Mouse (Mus musculus) intestine, embryonic 16.5 days (tissue): ENCODE measurements around the gene Abca5. TPM values are rescaled to one million over a fixed set of nuclear protein-coding genes. Genes with fewer than 3 reads are reported as not detected.

ENCODE experiments used
- ATAC-seq: fragments of 200-750 bp; cut with Nextera tagmentation; 2 replicates; pipeline ENCODE4 v1.8.0; 2017; ENCODE audit warnings: moderate TSS enrichment, moderate library complexity
- H3K27ac ChIP-seq: fragments of 300-500 bp; sonication (generic); 2 replicates; pipeline ENCODE4 v1.5.1; 2014; ENCODE audit warnings: mild to moderate bottlenecking, low read length
- H3K27me3 ChIP-seq: fragments of 300-500 bp; sonication (generic); replicated peaks from 2 replicates; pipeline ENCODE4 v1.6.1; 2014; ENCODE audit warnings: low read length, control low read depth, mixed read lengths; ENCODE audit not compliant: control insufficient read depth, insufficient read depth
- H3K36me3 ChIP-seq: fragments of 300-500 bp; sonication (generic); 2 replicates; pipeline ENCODE4 v1.6.1; 2014; ENCODE audit warnings: low read length, control low read depth; ENCODE audit not compliant: control insufficient read depth, insufficient read depth
- H3K4me1 ChIP-seq: fragments of 300-500 bp; sonication (generic); 2 replicates; pipeline ENCODE4 v1.6.1; 2014; ENCODE audit warnings: low read length, control low read depth, mixed read lengths; ENCODE audit not compliant: control insufficient read depth, insufficient read depth
- H3K4me2 ChIP-seq: fragments of 300-500 bp; sonication (generic); 2 replicates; pipeline ENCODE4 v1.6.1; 2014; ENCODE audit warnings: low read depth, low read length, control low read depth
- H3K4me3 ChIP-seq: fragments of 300-500 bp; sonication (generic); 2 replicates; pipeline ENCODE4 v1.5.1; 2014; ENCODE audit warnings: mild to moderate bottlenecking, low read length
- H3K9ac ChIP-seq: fragments of 300-500 bp; sonication (generic); 2 replicates; pipeline ENCODE4 v1.6.1; 2014; ENCODE audit warnings: low read depth, low read length
- H3K9me3 ChIP-seq: fragments of 300-500 bp; sonication (generic); 2 replicates; pipeline ENCODE4 v1.6.1; 2016; ENCODE audit warnings: low read length, control low read depth; ENCODE audit not compliant: control insufficient read depth
- WGBS: fragments of 180-500 bp; shearing (Covaris S2); extraction: QIAGEN DNeasy Blood & Tissue Kit; methylation state at CpG from one replicate; pipeline ENCODE4 v1.1.7; 2014; 5-methylcytosine and 5-hydroxymethylcytosine counted together
- polyA plus RNA-seq: library from polyadenylated mRNA; unstranded; fragments of >200 nt; fragmentation: Nextera tagmentation; extraction: Ambion mirVana; gene quantifications from 2 replicates; pipeline ENCODE4 v1.2.1, GENCODE M21; 2015

The Abca5 gene
- polyA plus RNA-seq, 1 experiment from 2014 or later = 2.7 TPM

GRCm38 (mm10) chr11:110322266-110322665 is 15.2 kb downstream of the Abca5 start:
- H3K9me3 ChIP-seq = no peaks in the 10 kb centered on the region
- no peak overlapping the region for H3K27ac ChIP-seq
- WGBS = 81% methylated on average over 8 of the region's 8 CpGs
- H3K4me1 ChIP-seq = no peaks in the 10 kb centered on the region
- H3K4me2 ChIP-seq = no peak overlapping the region
- no peak overlapping the region for H3K9ac ChIP-seq
- H3K36me3 ChIP-seq = no peaks in the 10 kb centered on the region
- no peak for ATAC-seq
- H3K27me3 ChIP-seq = no peaks in the 10 kb centered on the region
- H3K4me3 ChIP-seq = no peak overlapping the region

- Histone ChIP-seq H3K4me3 (no peak overlapping the region), H3K27ac (no peak overlapping the region), H3K9ac (no peak overlapping the region), H3K27me3 (no peaks in the 10 kb centered on the region), H3K36me3 (no peaks in the 10 kb centered on the region), H3K4me1 (no peaks in the 10 kb centered on the region), H3K9me3 (no peaks in the 10 kb centered on the region), H3K4me2 (no peak overlapping the region)
- no peak for ATAC-seq
- 82% methylated on average over 12 of the region's 12 CpGs for WGBS
Observed at GRCm38 (mm10) chr11:110306475-110307168, 30.9 kb downstream of the Abca5 start.

GRCm38 (mm10) chr11:110303411-110303810 is 34.1 kb downstream of the Abca5 start:
- no peak for ATAC-seq
- no peak overlapping the region for H3K27ac ChIP-seq
- no peak overlapping the region for H3K9ac ChIP-seq
- no peaks in the 10 kb centered on the region for H3K9me3 ChIP-seq
- no peaks in the 10 kb centered on the region for H3K4me1 ChIP-seq
- H3K27me3 ChIP-seq = no peaks in the 10 kb centered on the region
- H3K36me3 ChIP-seq = no peaks in the 10 kb centered on the region
- H3K4me3 ChIP-seq = no peak overlapping the region
- WGBS = 72% methylated on average over 3 of the region's 3 CpGs
- no peak overlapping the region for H3K4me2 ChIP-seq

- H3K4me2 ChIP-seq = no peak overlapping the region
- H3K4me1 ChIP-seq = no peaks in the 10 kb centered on the region
- 78% methylated on average over 13 of the region's 13 CpGs for WGBS
Observed at GRCm38 (mm10) chr11:110297917-110298533, 39.5 kb downstream of the Abca5 start.

GRCm38 (mm10) chr11:110290586-110290985 is 46.9 kb downstream of the Abca5 start:
- WGBS = 70% methylated on average over 2 of the region's 2 CpGs
- Histone ChIP-seq H3K9ac (no peak overlapping the region), H3K27ac (no peak overlapping the region), H3K36me3 (no peaks in the 10 kb centered on the region), H3K27me3 (no peaks in the 10 kb centered on the region), H3K4me1 (no peaks in the 10 kb centered on the region), H3K4me3 (no peak overlapping the region), H3K4me2 (no peak overlapping the region), H3K9me3 (no peaks in the 10 kb centered on the region)
- no peak for ATAC-seq

More at GRCm38 (mm10) chr11:110297917-110298533, 39.5 kb downstream of the Abca5 start:
- H3K4me3 ChIP-seq = no peak overlapping the region
- H3K36me3 ChIP-seq = no peaks in the 10 kb centered on the region
- no peaks in the 10 kb centered on the region for H3K27me3 ChIP-seq
- H3K9ac ChIP-seq = no peak overlapping the region
- no peak overlapping the region for H3K27ac ChIP-seq
- ATAC-seq = no peak
- no peaks in the 10 kb centered on the region for H3K9me3 ChIP-seq

GRCm38 (mm10) chr11:110288423-110288822 is 49.1 kb downstream of the Abca5 start:
- 81% methylated on average over 3 of the region's 3 CpGs for WGBS
- H3K27ac ChIP-seq = no peak overlapping the region
- H3K9ac ChIP-seq = no peak overlapping the region
- H3K9me3 ChIP-seq = no peaks in the 10 kb centered on the region
- H3K4me2 ChIP-seq = no peak overlapping the region
- no peak for ATAC-seq
- H3K36me3 ChIP-seq = no peaks in the 10 kb centered on the region
- no peak overlapping the region for H3K4me3 ChIP-seq
- H3K4me1 ChIP-seq = no peaks in the 10 kb centered on the region
- no peaks in the 10 kb centered on the region for H3K27me3 ChIP-seq

GRCm38 (mm10) chr11:110287694-110288093 is 49.8 kb downstream of the Abca5 start:
- Histone ChIP-seq H3K4me1 (no peaks in the 10 kb centered on the region), H3K36me3 (no peaks in the 10 kb centered on the region), H3K9me3 (no peaks in the 10 kb centered on the region), H3K27ac (no peak overlapping the region), H3K4me2 (no peak overlapping the region), H3K9ac (no peak overlapping the region), H3K27me3 (no peaks in the 10 kb centered on the region), H3K4me3 (no peak overlapping the region)
- no peak for ATAC-seq
- WGBS = 67% methylated on average over 9 of the region's 9 CpGs

GRCm38 (mm10) chr11:110286331-110286730 is 51.2 kb downstream of the Abca5 start:
- Histone ChIP-seq H3K9ac (no peak overlapping the region), H3K27me3 (no peaks in the 10 kb centered on the region), H3K27ac (no peak overlapping the region), H3K36me3 (no peaks in the 10 kb centered on the region), H3K9me3 (no peaks in the 10 kb centered on the region), H3K4me1 (no peaks in the 10 kb centered on the region), H3K4me2 (no peak overlapping the region), H3K4me3 (no peak overlapping the region)
- 78% methylated on average over 3 of the region's 3 CpGs for WGBS
- ATAC-seq = no peak

GRCm38 (mm10) chr11:110284849-110285248 is 52.7 kb downstream of the Abca5 start:
- no peaks in the 10 kb centered on the region for H3K36me3 ChIP-seq
- 71% methylated on average over 10 of the region's 10 CpGs for WGBS
- no peak overlapping the region for H3K4me3 ChIP-seq
- no peak for ATAC-seq
- no peaks in the 10 kb centered on the region for H3K4me1 ChIP-seq
- H3K27ac ChIP-seq = no peak overlapping the region
- H3K9ac ChIP-seq = no peak overlapping the region
- H3K27me3 ChIP-seq = no peaks in the 10 kb centered on the region
- H3K4me2 ChIP-seq = no peak overlapping the region
- H3K9me3 ChIP-seq = no peaks in the 10 kb centered on the region
